Mouse (Mus musculus): ENCODE measurements around the gene Tspear. TPM values are rescaled to one million over a fixed set of nuclear protein-coding genes. Genes with fewer than 3 reads are reported as not detected.

Gene Tspear
- polyA plus RNA-seq, 1 experiment from 2014 or later, result 0.16 TPM

- Histone ChIP-seq H3K9me3 (ENCODE audit: control insufficient read depth, low read length) (no peaks in the 10 kb centered on the region), H3K9ac (ENCODE audit: low read depth, low read length) (no peak overlapping the region), H3K27ac (ENCODE audit: low read depth, low read length) (no peak overlapping the region), H3K4me3 (ENCODE audit: low read depth, low read length) (no peak overlapping the region), H3K36me3 (ENCODE audit: control insufficient read depth, insufficient read depth, low read length) (no peaks in the 10 kb centered on the region), H3K4me1 (replicated peaks; ENCODE audit: control insufficient read depth, insufficient read depth, low read length) (no peaks in the 10 kb centered on the region), H3K27me3 (replicated peaks; ENCODE audit: control insufficient read depth, insufficient read depth, low read length) (peaks cover 23% of the 10 kb centered on the region), H3K4me2 (no peak overlapping the region)
- ATAC-seq (replicated peaks; ENCODE audit: low FRiP score), result no peak
- no peak for DNase-seq (ENCODE audit: low spot score)
- WGBS, result 37% methylated on average over 43 of the region's 43 CpGs
Observed at GRCm38 (mm10) chr10:77663949-77664665, 22.3 kb upstream of the Tspear start.

GRCm38 (mm10) chr10:77666342-77666741 lies 20.0 kb upstream of the Tspear start:
- no peak overlapping the region for H3K27ac ChIP-seq (ENCODE audit: low read depth, low read length)
- DNase-seq (ENCODE audit: low spot score) (no peak), ATAC-seq (replicated peaks; ENCODE audit: low FRiP score) (no peak)
- WGBS, result 82% methylated on average over 8 of the region's 8 CpGs
- H3K9me3 ChIP-seq (ENCODE audit: control insufficient read depth, low read length), result no peaks in the 10 kb centered on the region
- H3K4me1 ChIP-seq (replicated peaks; ENCODE audit: control insufficient read depth, insufficient read depth, low read length), result peaks cover 6% of the 10 kb centered on the region; the same call in 1 of the 2 replicates
- no peak overlapping the region for H3K4me3 ChIP-seq (ENCODE audit: low read depth, low read length)
- peaks cover 23% of the 10 kb centered on the region for H3K27me3 ChIP-seq (replicated peaks; ENCODE audit: control insufficient read depth, insufficient read depth, low read length)
- H3K9ac ChIP-seq (ENCODE audit: low read depth, low read length), result no peak overlapping the region
- no peak overlapping the region for H3K4me2 ChIP-seq
- no peaks in the 10 kb centered on the region for H3K36me3 ChIP-seq (ENCODE audit: control insufficient read depth, insufficient read depth, low read length)

- Histone ChIP-seq H3K9ac (ENCODE audit: low read depth, low read length) (no peak overlapping the region), H3K27ac (ENCODE audit: low read depth, low read length) (no peak overlapping the region), H3K4me1 (replicated peaks; ENCODE audit: control insufficient read depth, insufficient read depth, low read length) (peaks cover 6% of the 10 kb centered on the region; the same call in 1 of the 2 replicates), H3K36me3 (ENCODE audit: control insufficient read depth, insufficient read depth, low read length) (no peaks in the 10 kb centered on the region), H3K27me3 (replicated peaks; ENCODE audit: control insufficient read depth, insufficient read depth, low read length) (peaks cover 23% of the 10 kb centered on the region), H3K4me2 (no peak overlapping the region), H3K4me3 (ENCODE audit: low read depth, low read length) (no peak overlapping the region), H3K9me3 (ENCODE audit: control insufficient read depth, low read length) (no peaks in the 10 kb centered on the region)
- WGBS, result 65% methylated on average over 4 of the region's 4 CpGs
- ATAC-seq (replicated peaks; ENCODE audit: low FRiP score), result no peak
- no peak for DNase-seq (ENCODE audit: low spot score)
Observed at GRCm38 (mm10) chr10:77667402-77667801, 19.0 kb upstream of the Tspear start.

DNA sequence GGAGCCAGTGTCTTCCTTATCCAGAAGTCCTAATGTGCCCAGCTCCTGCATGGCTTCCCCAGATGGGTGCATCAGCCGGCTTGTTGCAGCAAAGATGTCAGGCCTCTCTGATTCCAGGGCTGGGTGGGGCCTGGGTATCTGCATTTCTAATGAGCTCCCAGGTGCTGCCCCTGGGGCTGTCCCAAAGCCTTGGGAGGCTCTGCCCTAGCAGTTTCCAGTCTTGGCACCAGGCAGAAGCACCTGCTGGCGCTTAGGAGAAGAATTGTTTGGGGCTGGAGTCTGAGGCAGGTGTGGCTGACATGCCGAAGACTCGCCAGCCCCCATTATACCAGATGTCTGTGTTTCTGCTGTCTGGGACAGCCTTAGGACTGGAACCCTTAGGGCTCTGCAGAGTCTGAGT lies 15.7 kb upstream of the Tspear start:
- Histone ChIP-seq H3K4me1 (replicated peaks; ENCODE audit: control insufficient read depth, insufficient read depth, low read length) (peaks cover 6% of the 10 kb centered on the region), H3K4me2 (no peak overlapping the region), H3K27me3 (replicated peaks; ENCODE audit: control insufficient read depth, insufficient read depth, low read length) (peaks cover 14% of the 10 kb centered on the region), H3K36me3 (ENCODE audit: control insufficient read depth, insufficient read depth, low read length) (no peaks in the 10 kb centered on the region), H3K4me3 (ENCODE audit: low read depth, low read length) (no peak overlapping the region), H3K27ac (ENCODE audit: low read depth, low read length) (peak overlapping the region; percentile 54), H3K9ac (ENCODE audit: low read depth, low read length) (no peak overlapping the region), H3K9me3 (ENCODE audit: control insufficient read depth, low read length) (no peaks in the 10 kb centered on the region)
- DNase-seq (ENCODE audit: low spot score) (no peak), ATAC-seq (replicated peaks; ENCODE audit: low FRiP score) (no peak)
- WGBS, result 75% methylated on average over 4 of the region's 4 CpGs

- H3K4me3 ChIP-seq (ENCODE audit: low read depth, low read length), result no peak overlapping the region
- ATAC-seq (replicated peaks; ENCODE audit: low FRiP score), result peak; percentile 94
- no peaks in the 10 kb centered on the region for H3K9me3 ChIP-seq (ENCODE audit: control insufficient read depth, low read length)
- no peaks in the 10 kb centered on the region for H3K36me3 ChIP-seq (ENCODE audit: control insufficient read depth, insufficient read depth, low read length)
- peak overlapping the region; percentile 54 for H3K27ac ChIP-seq (ENCODE audit: low read depth, low read length)
- peaks cover 6% of the 10 kb centered on the region for H3K4me1 ChIP-seq (replicated peaks; ENCODE audit: control insufficient read depth, insufficient read depth, low read length)
- H3K4me2 ChIP-seq, result peak overlapping the region; percentile 23
- 9% methylated on average over 4 of the region's 4 CpGs for WGBS
- no peak for DNase-seq (ENCODE audit: low spot score)
- H3K9ac ChIP-seq (ENCODE audit: low read depth, low read length), result no peak overlapping the region
- H3K27me3 ChIP-seq (replicated peaks; ENCODE audit: control insufficient read depth, insufficient read depth, low read length), result peaks cover 18% of the 10 kb centered on the region
Observed at GRCm38 (mm10) chr10:77671519-77671918, 14.8 kb upstream of the Tspear start.

DNA sequence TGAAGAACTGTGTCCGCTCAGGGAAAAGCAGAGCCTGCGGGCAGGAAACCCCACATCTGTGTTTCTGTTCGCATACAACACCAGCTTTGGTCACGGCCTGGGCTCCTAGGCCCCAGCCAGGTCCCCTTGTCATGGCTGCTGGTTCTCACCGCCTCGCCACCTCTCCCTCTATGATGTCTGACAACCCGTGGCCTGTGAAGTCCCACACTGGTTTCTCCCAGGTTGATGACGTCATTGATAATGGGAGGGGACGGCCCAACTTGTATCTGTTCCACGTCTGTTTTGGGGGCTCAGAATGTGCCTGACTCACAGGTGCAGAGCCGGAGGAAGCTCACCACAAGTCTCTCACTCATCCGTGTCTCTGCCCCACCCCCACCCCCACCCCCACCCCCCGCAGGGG lies 12.6 kb upstream of the Tspear start:
- H3K9me3 ChIP-seq (ENCODE audit: control insufficient read depth, low read length), result no peaks in the 10 kb centered on the region
- no peak overlapping the region for H3K9ac ChIP-seq (ENCODE audit: low read depth, low read length)
- no peak overlapping the region for H3K27ac ChIP-seq (ENCODE audit: low read depth, low read length)
- no peak overlapping the region for H3K4me3 ChIP-seq (ENCODE audit: low read depth, low read length)
- H3K4me1 ChIP-seq (replicated peaks; ENCODE audit: control insufficient read depth, insufficient read depth, low read length), result peaks cover 6% of the 10 kb centered on the region
- H3K27me3 ChIP-seq (replicated peaks; ENCODE audit: control insufficient read depth, insufficient read depth, low read length), result peaks cover 39% of the 10 kb centered on the region
- H3K36me3 ChIP-seq (ENCODE audit: control insufficient read depth, insufficient read depth, low read length), result no peaks in the 10 kb centered on the region
- WGBS, result 55% methylated on average over 13 of the region's 13 CpGs
- ATAC-seq (replicated peaks; ENCODE audit: low FRiP score), result no peak
- H3K4me2 ChIP-seq, result no peak overlapping the region
- DNase-seq (ENCODE audit: low spot score), result no peak

DNA sequence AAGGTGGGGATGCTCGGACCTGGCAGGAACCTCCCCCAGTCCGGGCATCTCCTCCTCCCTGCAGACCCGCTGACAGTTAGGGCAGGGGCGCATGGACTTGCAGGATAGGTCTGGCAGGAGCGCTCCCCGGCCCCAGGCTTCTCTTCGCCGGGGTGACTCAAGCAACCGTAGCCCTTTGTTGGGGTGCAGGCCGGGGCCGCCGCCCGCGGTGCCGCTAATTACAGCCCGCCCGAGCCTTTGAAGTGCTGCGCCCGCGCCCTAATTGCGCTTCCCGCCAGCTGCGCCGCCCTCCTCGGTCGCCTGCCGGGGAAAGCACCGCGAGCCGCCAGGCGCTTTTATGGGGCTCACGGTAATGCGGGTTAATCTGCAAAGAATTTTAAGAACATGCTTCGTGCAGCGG lies 8.8 kb upstream of the Tspear start:
- DNase-seq (ENCODE audit: low spot score), result no peak
- peak overlapping the region; percentile 22; the same call in 1 of the 2 replicates for H3K4me3 ChIP-seq (ENCODE audit: low read depth, low read length)
- no peaks in the 10 kb centered on the region for H3K36me3 ChIP-seq (ENCODE audit: control insufficient read depth, insufficient read depth, low read length)
- no peak overlapping the region for H3K27ac ChIP-seq (ENCODE audit: low read depth, low read length)
- no peak overlapping the region for H3K9ac ChIP-seq (ENCODE audit: low read depth, low read length)
- peak overlapping the region; percentile 51 for H3K4me2 ChIP-seq
- no peaks in the 10 kb centered on the region for H3K9me3 ChIP-seq (ENCODE audit: control insufficient read depth, low read length)
- WGBS, result 4% methylated on average over 35 of the region's 35 CpGs
- H3K27me3 ChIP-seq (replicated peaks; ENCODE audit: control insufficient read depth, insufficient read depth, low read length), result peaks cover 52% of the 10 kb centered on the region
- H3K4me1 ChIP-seq (replicated peaks; ENCODE audit: control insufficient read depth, insufficient read depth, low read length), result no peaks in the 10 kb centered on the region; the same call in 1 of the 2 replicates
- ATAC-seq (replicated peaks; ENCODE audit: low FRiP score), result no peak

DNA sequence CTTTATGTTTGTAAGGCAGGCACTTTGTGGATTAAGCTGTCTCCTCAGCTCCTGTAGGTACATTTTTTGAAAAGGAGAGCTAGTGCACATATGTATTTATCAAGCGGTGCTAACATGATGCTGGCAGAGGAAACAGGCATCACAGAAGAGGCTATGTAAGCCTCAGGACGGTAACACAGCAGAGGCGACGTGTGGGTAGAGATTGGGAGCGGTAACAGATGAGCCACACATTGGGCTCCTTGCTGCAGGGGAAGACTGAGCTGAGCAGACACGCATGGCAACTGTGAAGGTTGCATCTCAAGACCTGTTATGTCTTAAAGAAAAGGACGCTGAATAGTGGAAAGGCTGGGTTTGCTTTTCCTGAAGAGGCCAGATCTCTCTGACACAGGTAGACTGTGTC lies 3.4 kb upstream of the Tspear start:
- H3K4me3 ChIP-seq (ENCODE audit: low read depth, low read length), result no peak overlapping the region
- DNase-seq (ENCODE audit: low spot score) (no peak), ATAC-seq (replicated peaks; ENCODE audit: low FRiP score) (no peak)
- H3K4me1 ChIP-seq (replicated peaks; ENCODE audit: control insufficient read depth, insufficient read depth, low read length), result no peaks in the 10 kb centered on the region
- no peaks in the 10 kb centered on the region for H3K9me3 ChIP-seq (ENCODE audit: control insufficient read depth, low read length)
- H3K36me3 ChIP-seq (ENCODE audit: control insufficient read depth, insufficient read depth, low read length), result no peaks in the 10 kb centered on the region
- H3K27ac ChIP-seq (ENCODE audit: low read depth, low read length), result no peak overlapping the region
- peaks cover 70% of the 10 kb centered on the region for H3K27me3 ChIP-seq (replicated peaks; ENCODE audit: control insufficient read depth, insufficient read depth, low read length)
- 68% methylated on average over 7 of the region's 7 CpGs for WGBS
- H3K9ac ChIP-seq (ENCODE audit: low read depth, low read length), result no peak overlapping the region
- H3K4me2 ChIP-seq, result no peak overlapping the region

DNA sequence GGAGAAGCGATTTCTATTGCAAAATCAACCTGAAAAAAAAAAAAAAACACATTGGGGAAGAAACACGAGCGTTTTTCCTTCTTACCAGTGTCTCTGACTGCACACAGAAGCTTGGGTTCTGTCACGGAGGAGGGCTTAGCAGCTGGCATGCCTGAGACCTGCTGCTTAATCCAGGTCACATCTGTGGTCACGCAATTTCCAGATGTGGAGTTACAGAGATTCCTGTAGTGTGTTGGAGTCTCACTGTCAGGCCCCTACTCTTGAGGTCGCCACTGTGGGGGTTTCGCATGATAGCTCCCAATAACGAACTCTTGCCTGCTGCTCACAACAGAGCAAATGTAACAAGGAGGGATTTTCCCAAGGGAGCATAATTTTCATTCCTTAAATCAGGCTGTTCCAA lies 2.2 kb upstream of the Tspear start:
- Histone ChIP-seq H3K4me2 (no peak overlapping the region), H3K9ac (ENCODE audit: low read depth, low read length) (no peak overlapping the region), H3K27me3 (replicated peaks; ENCODE audit: control insufficient read depth, insufficient read depth, low read length) (peaks cover 72% of the 10 kb centered on the region), H3K27ac (ENCODE audit: low read depth, low read length) (no peak overlapping the region), H3K4me3 (ENCODE audit: low read depth, low read length) (no peak overlapping the region), H3K9me3 (ENCODE audit: control insufficient read depth, low read length) (no peaks in the 10 kb centered on the region), H3K36me3 (ENCODE audit: control insufficient read depth, insufficient read depth, low read length) (no peaks in the 10 kb centered on the region), H3K4me1 (replicated peaks; ENCODE audit: control insufficient read depth, insufficient read depth, low read length) (no peaks in the 10 kb centered on the region)
- ATAC-seq (replicated peaks; ENCODE audit: low FRiP score) (no peak), DNase-seq (ENCODE audit: low spot score) (no peak)
- WGBS, result 39% methylated on average over 8 of the region's 8 CpGs
